Mouse (Mus musculus) limb, embryonic 15.5 days (tissue): ENCODE measurements around the gene Slc25a13. TPM values are rescaled to one million over a fixed set of nuclear protein-coding genes. Genes with fewer than 3 reads are reported as not detected.

Experiments
- ATAC-seq: fragments of 200-750 bp; cut with Nextera tagmentation; 2 replicates; pipeline ENCODE4 v1.8.0; 2017; ENCODE audit warnings: low read depth, moderate TSS enrichment; ENCODE audit not compliant: insufficient number of reproducible peaks, low FRiP score, low TSS enrichment
- H3K27ac ChIP-seq: fragments of 300-500 bp; sonication (generic); 2 replicates; pipeline ENCODE4 v1.5.1; 2015; ENCODE audit warnings: moderate library complexity, mild to moderate bottlenecking, inconsistent platforms
- H3K27me3 ChIP-seq: fragments of 300-500 bp; sonication (generic); 2 replicates; pipeline ENCODE4 v1.6.1; 2015; ENCODE audit warnings: inconsistent platforms
- H3K36me3 ChIP-seq: fragments of 300-500 bp; sonication (generic); 2 replicates; pipeline ENCODE4 v1.6.1; 2015; ENCODE audit warnings: inconsistent platforms
- H3K4me1 ChIP-seq: fragments of 300-500 bp; sonication (generic); 2 replicates; pipeline ENCODE4 v1.6.1; 2015; ENCODE audit warnings: inconsistent platforms
- H3K4me2 ChIP-seq: fragments of 300-500 bp; sonication (generic); 2 replicates; pipeline ENCODE4 v1.6.1; 2015; ENCODE audit warnings: mild to moderate bottlenecking, inconsistent platforms
- H3K4me3 ChIP-seq: fragments of 300-500 bp; sonication (generic); 2 replicates; pipeline ENCODE4 v1.5.1; 2015; ENCODE audit warnings: mild to moderate bottlenecking, inconsistent platforms
- H3K9ac ChIP-seq: fragments of 300-500 bp; sonication (generic); 2 replicates; pipeline ENCODE4 v1.6.1; 2015; ENCODE audit warnings: inconsistent platforms
- H3K9me3 ChIP-seq: fragments of 300-500 bp; sonication (generic); 2 replicates; pipeline ENCODE4 v1.6.1; 2016; ENCODE audit warnings: inconsistent platforms
- WGBS: fragments of 180-500 bp; shearing (Covaris S2); methylation state at CpG from one replicate; pipeline ENCODE4 v1.1.7; 2015; 5-methylcytosine and 5-hydroxymethylcytosine counted together
- polyA plus RNA-seq: library from polyadenylated mRNA; unstranded; fragments of >200 nt; fragmentation: Nextera tagmentation; extraction: Ambion mirVana; gene quantifications from 2 replicates; pipeline ENCODE4 v1.2.1, GENCODE M21; 2015

Slc25a13 gene
- polyA plus RNA-seq, 1 experiment from 2014 or later = 17.2 TPM

- ATAC-seq = no peak
- no peak overlapping the region for H3K4me3 ChIP-seq
- peaks cover 18% of the 10 kb centered on the region for H3K4me1 ChIP-seq
- H3K36me3 ChIP-seq = no peaks in the 10 kb centered on the region
- no peak overlapping the region for H3K27ac ChIP-seq
- no peaks in the 10 kb centered on the region for H3K27me3 ChIP-seq
- WGBS = 52% methylated on average over 12 of the region's 12 CpGs
- no peak overlapping the region for H3K4me2 ChIP-seq
- H3K9me3 ChIP-seq = no peaks in the 10 kb centered on the region
- no peak overlapping the region for H3K9ac ChIP-seq
These were observed 2.8 kb upstream of the Slc25a13 start for GRCm38 (mm10) chr6:6219661-6220370.

DNA sequence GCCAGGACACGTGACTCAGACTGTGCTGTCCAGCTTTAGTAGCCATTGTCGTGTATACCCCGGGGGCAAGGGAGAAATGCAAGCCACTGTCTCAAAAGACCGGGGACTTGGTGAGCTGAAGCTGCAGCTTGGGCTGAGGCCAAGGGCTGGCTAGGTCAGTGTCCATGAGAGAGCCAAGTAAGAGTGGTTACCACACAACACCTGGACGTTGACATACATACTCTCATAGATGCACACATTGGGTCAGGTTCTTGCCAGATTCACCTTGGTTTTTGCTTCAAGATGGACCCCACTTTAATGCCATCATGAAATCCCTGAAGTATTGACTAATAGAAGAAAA is 283 bp upstream of the Slc25a13 start:
- peak overlapping the region; percentile 59; the same call in 1 of the 2 replicates for H3K9ac ChIP-seq
- 15% methylated on average over 5 of the region's 5 CpGs for WGBS
- H3K4me2 ChIP-seq = peak overlapping the region; percentile 85
- H3K9me3 ChIP-seq = no peaks in the 10 kb centered on the region
- H3K4me1 ChIP-seq = peaks cover 16% of the 10 kb centered on the region
- no peaks in the 10 kb centered on the region for H3K36me3 ChIP-seq
- ATAC-seq = 0 out of 2 replicates have a peak, but pooled peaks have one; percentile 5
- no peak overlapping the region for H3K27ac ChIP-seq
- peak overlapping the region; percentile 66 for H3K4me3 ChIP-seq
- no peaks in the 10 kb centered on the region for H3K27me3 ChIP-seq

GRCm38 (mm10) chr6:6216120-6216506 is 860 bp downstream of the Slc25a13 start:
- H3K9ac ChIP-seq = peak overlapping the region; percentile 59; the same call in 1 of the 2 replicates
- peak overlapping the region; percentile 85 for H3K4me2 ChIP-seq
- no peaks in the 10 kb centered on the region for H3K36me3 ChIP-seq
- ATAC-seq = no peak
- H3K9me3 ChIP-seq = no peaks in the 10 kb centered on the region
- peaks cover 16% of the 10 kb centered on the region for H3K4me1 ChIP-seq
- 9% methylated on average over 5 of the region's 5 CpGs for WGBS
- no peaks in the 10 kb centered on the region for H3K27me3 ChIP-seq
- H3K27ac ChIP-seq = no peak overlapping the region; the same call in 1 of the 2 replicates
- peak overlapping the region; percentile 66 for H3K4me3 ChIP-seq

- Histone ChIP-seq H3K4me1 (peaks cover 12% of the 10 kb centered on the region), H3K27ac (no peak overlapping the region), H3K9ac (no peak overlapping the region), H3K4me3 (no peak overlapping the region), H3K4me2 (no peak overlapping the region), H3K36me3 (no peaks in the 10 kb centered on the region), H3K9me3 (no peaks in the 10 kb centered on the region), H3K27me3 (no peaks in the 10 kb centered on the region)
- ATAC-seq = no peak
- WGBS = 77% methylated on average over 8 of the region's 8 CpGs
These were observed 4.3 kb downstream of the Slc25a13 start for GRCm38 (mm10) chr6:6212360-6213310.

DNA sequence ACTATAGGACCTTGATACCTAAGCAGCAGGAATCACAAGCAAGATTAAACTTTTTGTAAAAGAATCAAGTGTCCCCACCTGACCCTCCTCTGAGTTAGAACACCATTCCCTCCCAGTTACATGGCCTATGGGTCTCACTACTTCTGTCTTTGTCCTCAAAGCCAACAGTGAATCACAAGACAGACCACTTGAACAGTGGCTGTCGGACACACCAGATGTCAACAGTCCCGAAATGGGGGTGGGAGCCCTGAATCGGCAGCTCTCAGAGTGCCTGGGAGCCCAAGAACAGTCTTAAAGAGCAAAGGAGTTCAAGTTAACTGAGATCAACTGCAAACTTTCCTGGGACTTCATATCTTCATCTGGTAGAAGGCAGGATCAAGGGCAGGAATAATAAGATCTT is 5.0 kb downstream of the Slc25a13 start:
- Histone ChIP-seq H3K9me3 (no peaks in the 10 kb centered on the region), H3K36me3 (no peaks in the 10 kb centered on the region), H3K27ac (no peak overlapping the region), H3K4me3 (no peak overlapping the region), H3K4me2 (no peak overlapping the region), H3K27me3 (no peaks in the 10 kb centered on the region), H3K9ac (no peak overlapping the region), H3K4me1 (peaks cover 9% of the 10 kb centered on the region)
- no peak for ATAC-seq
- WGBS = 64% methylated on average over 3 of the region's 3 CpGs

GRCm38 (mm10) chr6:6210637-6211036 is 6.3 kb downstream of the Slc25a13 start:
- Histone ChIP-seq H3K9me3 (no peaks in the 10 kb centered on the region), H3K9ac (no peak overlapping the region), H3K4me3 (no peak overlapping the region), H3K4me2 (no peak overlapping the region), H3K36me3 (no peaks in the 10 kb centered on the region), H3K27me3 (no peaks in the 10 kb centered on the region), H3K27ac (no peak overlapping the region), H3K4me1 (peaks cover 3% of the 10 kb centered on the region; the same call in 1 of the 2 replicates)
- ATAC-seq = no peak
- 95% methylated on average over 7 of the region's 7 CpGs for WGBS

- H3K4me3 ChIP-seq = no peak overlapping the region
- peaks cover 3% of the 10 kb centered on the region; the same call in 1 of the 2 replicates for H3K4me1 ChIP-seq
- no peaks in the 10 kb centered on the region for H3K27me3 ChIP-seq
- 53% methylated on average over 4 of the region's 4 CpGs for WGBS
- H3K9me3 ChIP-seq = no peaks in the 10 kb centered on the region
- no peak overlapping the region for H3K4me2 ChIP-seq
- no peak overlapping the region for H3K9ac ChIP-seq
- H3K27ac ChIP-seq = no peak overlapping the region
- no peak for ATAC-seq
- H3K36me3 ChIP-seq = no peaks in the 10 kb centered on the region
These were observed 8.5 kb downstream of the Slc25a13 start for GRCm38 (mm10) chr6:6208351-6209059.

DNA sequence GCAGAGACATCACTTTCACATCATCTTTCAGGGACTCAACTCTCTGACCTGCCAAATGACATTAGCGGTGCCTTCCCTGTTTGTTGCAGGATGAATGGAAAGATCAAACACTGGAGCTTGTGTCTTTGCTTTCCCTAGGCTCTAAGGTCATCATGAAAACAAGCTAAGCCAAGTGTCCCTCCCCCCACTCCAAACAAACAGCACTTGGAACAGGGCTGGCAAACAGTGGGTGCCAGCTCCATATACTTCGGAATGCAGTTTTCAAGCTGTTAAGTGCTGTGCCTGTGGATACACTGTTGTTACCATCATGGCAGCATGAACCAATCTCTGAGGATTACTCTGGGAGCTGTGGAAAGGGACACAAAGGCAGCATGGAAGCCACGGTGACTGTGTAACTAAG is 9.1 kb downstream of the Slc25a13 start:
- Histone ChIP-seq H3K36me3 (no peaks in the 10 kb centered on the region), H3K4me3 (no peak overlapping the region), H3K4me2 (no peak overlapping the region), H3K9ac (no peak overlapping the region), H3K27ac (no peak overlapping the region), H3K9me3 (no peaks in the 10 kb centered on the region), H3K27me3 (no peaks in the 10 kb centered on the region), H3K4me1 (peaks cover 3% of the 10 kb centered on the region; the same call in 1 of the 2 replicates)
- no peak for ATAC-seq
- 72% methylated on average over 3 of the region's 3 CpGs for WGBS

- no peaks in the 10 kb centered on the region for H3K9me3 ChIP-seq
- no peaks in the 10 kb centered on the region for H3K36me3 ChIP-seq
- no peak overlapping the region for H3K27ac ChIP-seq
- 68% methylated on average over 1 of the region's 1 CpGs for WGBS
- H3K4me3 ChIP-seq = no peak overlapping the region
- H3K4me1 ChIP-seq = peaks cover 3% of the 10 kb centered on the region; the same call in 1 of the 2 replicates
- no peaks in the 10 kb centered on the region for H3K27me3 ChIP-seq
- H3K9ac ChIP-seq = no peak overlapping the region
- H3K4me2 ChIP-seq = no peak overlapping the region
- ATAC-seq = no peak
These were observed 9.6 kb downstream of the Slc25a13 start for GRCm38 (mm10) chr6:6207395-6207794.

GRCm38 (mm10) chr6:6205599-6206165 is 11.3 kb downstream of the Slc25a13 start:
- Histone ChIP-seq H3K27me3 (no peaks in the 10 kb centered on the region), H3K9ac (no peak overlapping the region)
- WGBS = 74% methylated on average over 3 of the region's 3 CpGs

DNA sequence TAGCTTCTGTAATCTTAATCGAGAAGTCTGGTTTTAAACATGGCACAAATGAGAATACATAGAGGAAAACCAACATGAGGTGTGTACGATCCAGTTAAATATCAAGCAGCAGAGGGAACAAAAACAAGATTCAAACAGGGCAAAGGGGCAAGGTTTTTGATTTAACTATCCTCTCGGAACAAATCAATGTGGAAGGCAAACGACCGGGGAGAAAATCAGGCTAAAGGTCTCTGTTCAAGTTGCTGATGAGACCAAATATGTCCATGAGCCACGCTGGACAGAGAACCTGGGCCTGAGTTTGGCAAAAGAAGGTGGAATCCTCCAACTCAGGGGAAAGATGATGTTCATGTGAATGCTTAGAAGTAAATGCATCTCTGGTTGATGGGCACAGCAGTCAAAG is 14.5 kb downstream of the Slc25a13 start:
- Histone ChIP-seq H3K27me3 (no peaks in the 10 kb centered on the region), H3K9ac (no peak overlapping the region), H3K4me1 (no peaks in the 10 kb centered on the region), H3K27ac (no peak overlapping the region), H3K36me3 (no peaks in the 10 kb centered on the region), H3K4me2 (no peak overlapping the region), H3K9me3 (no peaks in the 10 kb centered on the region), H3K4me3 (no peak overlapping the region)
- 83% methylated on average over 6 of the region's 6 CpGs for WGBS
- no peak for ATAC-seq

More at GRCm38 (mm10) chr6:6205599-6206165, 11.3 kb downstream of the Slc25a13 start:
- no peaks in the 10 kb centered on the region for H3K4me1 ChIP-seq
- ATAC-seq = no peak
- no peak overlapping the region for H3K27ac ChIP-seq
- no peaks in the 10 kb centered on the region for H3K36me3 ChIP-seq
- H3K4me3 ChIP-seq = no peak overlapping the region
- no peak overlapping the region for H3K4me2 ChIP-seq
- no peaks in the 10 kb centered on the region for H3K9me3 ChIP-seq
